Mouse (Mus musculus): ENCODE data around the gene Edem3. TPM values are rescaled to one million over a fixed set of nuclear protein-coding genes. Genes with fewer than 3 reads are reported as not detected.
"Not testable (repeated sequence)": the region's sequence is repeated elsewhere in the genome, so short reads cannot be mapped to it uniquely, and the experiment has no call there.

Gene Edem3
- polyA plus RNA-seq, 1 experiment = 2.8 TPM

DNA sequence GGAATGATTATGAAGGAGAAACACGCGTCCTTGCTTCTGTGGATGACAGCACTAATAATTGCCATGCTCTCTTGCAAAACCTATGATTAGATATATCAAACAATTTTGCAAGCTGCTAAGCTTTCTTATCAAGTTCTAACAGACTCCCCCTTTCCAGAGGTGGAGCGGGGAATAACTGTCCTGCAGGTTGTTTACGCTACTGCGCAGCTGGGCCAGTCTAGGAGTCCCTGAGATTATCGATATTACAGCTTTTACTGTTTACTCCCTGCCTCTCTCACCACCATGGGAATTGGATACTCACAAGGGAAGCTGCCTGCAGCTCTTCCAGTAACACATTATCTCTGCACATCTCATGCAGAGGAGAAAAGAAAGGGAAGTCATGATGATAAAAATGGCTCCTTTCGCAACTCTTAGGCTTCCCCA, 14.0 kb upstream of the Edem3 start:
- TF ChIP-seq CTCF (IDR thresholded peaks at IDR 0.05; ENCODE audit: extremely low read depth, insufficient read depth, insufficient read length, insufficient replicate concordance) = no peak
- H3K27me3 ChIP-seq (ENCODE audit: control insufficient read depth, insufficient read depth, low read length) = no peaks in the 10 kb centered on the region
- H3K27ac ChIP-seq (ENCODE audit: insufficient read depth, low read length) = no peak overlapping the region
- no peaks in the 10 kb centered on the region for H3K4me1 ChIP-seq (ENCODE audit: control insufficient read depth, insufficient read depth, insufficient read length)
- no peaks in the 10 kb centered on the region for H3K36me3 ChIP-seq (ENCODE audit: control insufficient read depth, insufficient read depth, low read length)
- no peak overlapping the region for H3K4me3 ChIP-seq (ENCODE audit: extremely low read depth, insufficient read depth, insufficient read length)
- no peak for DNase-seq (ENCODE audit: low read depth in 1 of 2, low spot score in 2 of 2)
- 84% methylated on average over 7 of the region's 7 CpGs for WGBS

DNA sequence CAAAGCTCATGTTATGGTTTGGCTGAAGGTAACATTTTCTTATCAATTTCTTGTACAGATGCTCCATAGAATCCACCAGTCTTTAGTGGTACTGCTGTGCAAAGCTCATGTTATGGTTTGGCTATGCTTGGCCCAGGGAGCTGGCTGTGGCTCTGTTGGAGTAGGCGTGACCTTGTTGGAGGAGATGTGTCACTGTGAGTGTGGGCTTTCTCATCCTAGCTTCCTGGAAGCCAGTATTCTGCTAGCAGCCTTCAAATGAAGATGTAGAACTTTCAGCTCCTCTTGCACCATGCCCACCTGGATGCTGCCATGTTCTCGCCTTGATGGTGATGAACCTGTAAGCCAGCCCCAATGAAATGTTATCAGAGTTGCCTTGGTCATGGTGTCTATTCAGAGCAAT, 5.3 kb upstream of the Edem3 start:
- not testable (repeated sequence) for H3K36me3 ChIP-seq (ENCODE audit: control insufficient read depth, insufficient read depth, low read length); DNase-seq (ENCODE audit: low read depth in 1 of 2, low spot score in 2 of 2); H3K4me3 ChIP-seq (ENCODE audit: extremely low read depth, insufficient read depth, insufficient read length); H3K27me3 ChIP-seq (ENCODE audit: control insufficient read depth, insufficient read depth, low read length); H3K4me1 ChIP-seq (ENCODE audit: control insufficient read depth, insufficient read depth, insufficient read length); H3K27ac ChIP-seq (ENCODE audit: insufficient read depth, low read length)
- WGBS = 91% methylated on average over 2 of the region's 2 CpGs

DNA sequence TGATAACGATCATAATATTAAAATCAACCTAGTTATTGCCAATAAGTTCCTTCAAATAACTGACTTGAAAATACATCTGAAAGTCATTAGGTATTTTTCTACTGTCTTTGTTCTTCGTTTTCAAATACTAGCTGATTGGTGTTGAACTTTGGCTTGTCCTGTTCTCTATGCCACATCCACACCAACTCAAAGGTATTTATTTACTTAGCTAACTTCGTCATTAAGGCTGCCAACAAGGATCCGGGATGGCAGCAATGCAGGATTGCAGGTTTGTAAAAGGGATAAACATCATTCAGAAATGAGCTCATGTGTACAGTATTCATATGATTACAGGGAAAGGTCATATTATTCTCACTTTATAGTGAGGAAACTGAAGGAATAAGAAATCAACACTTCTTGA, 2.2 kb upstream of the Edem3 start:
- H3K36me3 ChIP-seq (ENCODE audit: control insufficient read depth, insufficient read depth, low read length) = no peaks in the 10 kb centered on the region
- peaks cover 4% of the 10 kb centered on the region for H3K4me1 ChIP-seq (ENCODE audit: control insufficient read depth, insufficient read depth, insufficient read length)
- H3K27ac ChIP-seq (ENCODE audit: insufficient read depth, low read length) = no peak overlapping the region
- WGBS = 84% methylated on average over 4 of the region's 4 CpGs
- no peak overlapping the region for H3K4me3 ChIP-seq (ENCODE audit: extremely low read depth, insufficient read depth, insufficient read length)
- TF ChIP-seq CTCF (IDR thresholded peaks at IDR 0.05; ENCODE audit: extremely low read depth, insufficient read depth, insufficient read length, insufficient replicate concordance) (no peak), POLR2A (IDR thresholded peaks at IDR 0.05; ENCODE audit: low read depth, low read length) (no peak)
- H3K27me3 ChIP-seq (ENCODE audit: control insufficient read depth, insufficient read depth, low read length) = no peaks in the 10 kb centered on the region
- no peak for DNase-seq (ENCODE audit: low read depth in 1 of 2, low spot score in 2 of 2)

DNA sequence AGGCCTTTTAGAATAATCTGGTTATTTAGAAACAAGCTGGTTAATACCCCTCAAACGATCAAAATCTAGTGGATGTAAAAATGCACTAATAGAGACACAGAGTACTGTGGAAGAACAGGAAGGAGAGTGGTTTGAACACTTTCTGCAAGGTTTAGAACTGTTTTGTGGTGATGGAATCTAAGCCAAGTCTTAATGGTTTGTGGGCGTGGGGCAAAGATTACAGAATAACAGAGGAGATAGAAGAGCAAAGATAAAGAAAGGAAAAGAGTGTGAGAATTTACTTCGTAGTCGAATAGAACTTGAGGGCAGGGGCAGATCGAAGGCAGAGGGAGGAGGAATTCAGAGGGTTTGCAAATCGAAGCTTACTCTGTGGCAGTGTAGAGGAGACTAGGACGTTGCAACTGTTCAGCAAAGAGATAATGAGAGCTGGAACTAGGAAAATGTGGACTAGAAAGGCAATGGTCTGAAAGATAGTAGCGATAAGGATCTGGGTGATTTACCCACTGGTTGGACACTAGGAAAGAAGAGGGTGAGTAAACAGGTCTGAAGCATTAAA, 1.7 kb upstream of the Edem3 start:
- H3K4me3 ChIP-seq (ENCODE audit: extremely low read depth, insufficient read depth, insufficient read length) = no peak overlapping the region
- 23% methylated on average over 8 of the region's 8 CpGs for WGBS
- no peak for DNase-seq (ENCODE audit: low read depth in 1 of 2, low spot score in 2 of 2)
- no peaks in the 10 kb centered on the region for H3K27me3 ChIP-seq (ENCODE audit: control insufficient read depth, insufficient read depth, low read length)
- TF ChIP-seq CTCF (IDR thresholded peaks at IDR 0.05; ENCODE audit: extremely low read depth, insufficient read depth, insufficient read length, insufficient replicate concordance) = no peak
- no peak for TF ChIP-seq POLR2A (IDR thresholded peaks at IDR 0.05; ENCODE audit: low read depth, low read length)
- H3K27ac ChIP-seq (ENCODE audit: insufficient read depth, low read length) = no peak overlapping the region
- H3K4me1 ChIP-seq (ENCODE audit: control insufficient read depth, insufficient read depth, insufficient read length) = peaks cover 6% of the 10 kb centered on the region
- no peaks in the 10 kb centered on the region for H3K36me3 ChIP-seq (ENCODE audit: control insufficient read depth, insufficient read depth, low read length)

DNA sequence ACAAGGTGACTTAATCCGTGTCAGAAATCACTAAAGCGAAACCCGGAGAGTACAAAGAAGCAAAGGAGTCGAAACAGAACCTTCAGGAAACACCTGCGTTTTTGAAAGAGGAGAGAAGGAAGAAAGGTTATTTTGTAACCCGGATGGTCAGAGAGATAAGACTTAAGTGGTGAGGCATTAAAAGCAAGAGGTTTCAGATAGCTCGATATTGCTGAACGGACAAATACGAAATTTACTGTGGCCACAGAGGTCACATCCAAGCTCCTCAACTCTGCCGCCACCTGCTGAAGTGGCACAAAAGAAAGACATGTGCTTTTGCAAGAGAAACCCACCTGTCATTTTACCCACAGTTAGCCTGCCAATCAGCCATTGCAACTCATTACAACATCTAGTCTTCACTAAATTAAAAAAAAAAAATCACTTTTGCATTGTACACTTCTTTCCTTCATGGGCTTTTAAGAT, 1.1 kb upstream of the Edem3 start:
- TF ChIP-seq POLR2A (IDR thresholded peaks at IDR 0.05; ENCODE audit: low read depth, low read length) = no peak
- no peak for TF ChIP-seq CTCF (IDR thresholded peaks at IDR 0.05; ENCODE audit: extremely low read depth, insufficient read depth, insufficient read length, insufficient replicate concordance)
- H3K27me3 ChIP-seq (ENCODE audit: control insufficient read depth, insufficient read depth, low read length) = no peaks in the 10 kb centered on the region
- H3K4me1 ChIP-seq (ENCODE audit: control insufficient read depth, insufficient read depth, insufficient read length) = peaks cover 6% of the 10 kb centered on the region
- peak in 1 of 2 experiments; percentile 12 for DNase-seq (ENCODE audit: low read depth in 1 of 2, low spot score in 2 of 2)
- no peak overlapping the region for H3K27ac ChIP-seq (ENCODE audit: insufficient read depth, low read length)
- H3K36me3 ChIP-seq (ENCODE audit: control insufficient read depth, insufficient read depth, low read length) = no peaks in the 10 kb centered on the region
- WGBS = 6% methylated on average over 10 of the region's 10 CpGs
- peak overlapping the region; percentile 17; the same call in 1 of the 2 replicates for H3K4me3 ChIP-seq (ENCODE audit: extremely low read depth, insufficient read depth, insufficient read length)

DNA sequence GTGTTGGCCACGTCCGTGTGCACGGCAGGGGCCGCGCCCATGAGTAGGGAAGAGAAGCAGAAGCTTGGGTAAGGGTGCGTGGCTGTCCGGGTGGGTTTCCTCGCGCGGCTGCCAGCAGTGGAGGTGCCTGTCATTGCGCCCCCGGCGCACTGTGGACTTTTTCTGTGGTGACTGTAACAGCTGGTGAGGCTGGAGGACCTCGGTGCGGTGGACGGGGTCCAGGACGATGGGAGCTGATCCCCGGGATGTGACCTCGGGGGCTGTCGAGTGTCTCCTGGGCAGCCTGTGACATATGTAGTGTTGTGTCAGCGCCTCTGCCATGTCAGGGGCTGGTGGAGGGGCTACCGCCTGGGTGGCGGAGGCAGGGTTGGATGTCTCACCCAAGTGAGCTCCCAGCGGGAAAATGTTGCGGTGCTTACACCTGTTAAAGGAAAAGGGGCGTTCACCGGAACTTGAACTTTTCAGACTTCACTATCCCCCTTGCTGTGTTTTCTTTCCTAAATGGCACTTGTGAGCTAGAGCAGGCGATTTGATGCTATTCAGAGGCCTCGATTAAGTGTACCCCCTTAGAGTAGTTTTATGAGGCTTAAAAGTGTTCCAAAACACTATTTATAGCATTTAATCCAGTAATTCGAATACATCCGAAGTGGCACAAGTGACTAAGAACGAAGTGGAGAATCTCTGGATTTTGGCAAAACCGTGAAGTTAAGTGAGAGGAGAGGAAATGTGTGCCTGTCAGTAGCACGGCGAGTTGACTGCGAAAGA, 671 bp downstream of the Edem3 start:
- Histone ChIP-seq H3K4me1 (ENCODE audit: control insufficient read depth, insufficient read depth, insufficient read length) (peaks cover 6% of the 10 kb centered on the region), H3K4me3 (ENCODE audit: extremely low read depth, insufficient read depth, insufficient read length) (peak overlapping the region; percentile 88), H3K36me3 (ENCODE audit: control insufficient read depth, insufficient read depth, low read length) (peaks cover 6% of the 10 kb centered on the region), H3K27me3 (ENCODE audit: control insufficient read depth, insufficient read depth, low read length) (no peaks in the 10 kb centered on the region), H3K27ac (ENCODE audit: insufficient read depth, low read length) (peak overlapping the region; percentile 89)
- WGBS = under 1% methylated on average over 36 of the region's 36 CpGs
- no peak for TF ChIP-seq CTCF (IDR thresholded peaks at IDR 0.05; ENCODE audit: extremely low read depth, insufficient read depth, insufficient read length, insufficient replicate concordance)
- TF ChIP-seq POLR2A (IDR thresholded peaks at IDR 0.05; ENCODE audit: low read depth, low read length) = no peak
- DNase-seq (ENCODE audit: low read depth in 1 of 2, low spot score in 2 of 2) = no peak

DNA sequence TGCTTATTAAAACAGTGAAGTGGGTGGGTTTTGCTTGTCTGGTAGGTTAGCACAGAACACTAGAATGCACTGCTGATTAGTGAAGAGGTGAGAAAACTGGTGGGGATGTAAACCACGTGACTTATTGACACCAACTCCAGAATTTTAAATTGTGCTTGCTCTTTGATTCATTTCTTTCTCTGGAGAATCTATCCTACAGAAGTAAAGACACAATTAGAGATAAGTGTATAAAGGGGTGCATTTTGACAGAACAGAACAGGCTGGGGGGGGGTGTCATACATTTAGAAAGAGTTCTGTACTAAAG, 1.2 kb downstream of the Edem3 start:
- H3K27me3 ChIP-seq (ENCODE audit: control insufficient read depth, insufficient read depth, low read length) = no peaks in the 10 kb centered on the region
- H3K4me1 ChIP-seq (ENCODE audit: control insufficient read depth, insufficient read depth, insufficient read length) = peaks cover 6% of the 10 kb centered on the region
- peaks cover 6% of the 10 kb centered on the region for H3K36me3 ChIP-seq (ENCODE audit: control insufficient read depth, insufficient read depth, low read length)
- peak overlapping the region; percentile 88 for H3K4me3 ChIP-seq (ENCODE audit: extremely low read depth, insufficient read depth, insufficient read length)
- TF ChIP-seq CTCF (IDR thresholded peaks at IDR 0.05; ENCODE audit: extremely low read depth, insufficient read depth, insufficient read length, insufficient replicate concordance) = no peak
- TF ChIP-seq POLR2A (IDR thresholded peaks at IDR 0.05; ENCODE audit: low read depth, low read length) = no peak
- 4% methylated on average over 1 of the region's 1 CpGs for WGBS
- H3K27ac ChIP-seq (ENCODE audit: insufficient read depth, low read length) = no peak overlapping the region
- no peak for DNase-seq (ENCODE audit: low read depth in 1 of 2, low spot score in 2 of 2)
